Mouse (Mus musculus) layer of hippocampus, postnatal 36 days (tissue): ENCODE results near the gene Gng7. TPM values are rescaled to one million over a fixed set of nuclear protein-coding genes. Genes with fewer than 3 reads are reported as not detected.

Experiments used
- DNase-seq, 2 experiments: peaks; one replicate each; pipeline ENCODE4 v3.0.0; 2022
- total RNA-seq, 2 experiments: library from RNA; stranded (reverse); gene quantifications; 2 replicates each; pipeline ENCODE4 v1.2.3; 2021

Gng7 gene
- total RNA-seq, 2 experiments from 2014 or later: 161 to 175 TPM

DNA sequence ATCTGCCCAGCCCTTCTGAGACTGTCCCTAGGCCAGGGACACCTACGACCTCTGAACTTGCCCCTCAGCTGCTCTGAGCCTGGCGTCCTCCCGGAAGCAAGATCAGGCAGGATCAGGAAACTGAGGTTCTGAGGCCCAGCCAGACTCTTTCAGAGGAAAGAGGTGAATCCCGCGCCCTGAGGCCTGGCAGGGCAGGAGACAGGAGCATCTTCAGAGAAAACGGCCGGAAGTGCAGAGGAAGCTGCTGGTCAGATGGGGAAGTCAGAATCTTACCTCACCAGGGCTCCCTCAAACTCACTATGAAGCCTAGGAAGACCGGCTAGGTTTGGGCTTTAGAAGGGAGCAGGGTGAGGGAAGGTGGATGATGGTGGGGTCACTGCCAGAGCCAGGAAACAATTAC, 71.8 kb downstream of the Gng7 start:
- no peak for DNase-seq

DNA sequence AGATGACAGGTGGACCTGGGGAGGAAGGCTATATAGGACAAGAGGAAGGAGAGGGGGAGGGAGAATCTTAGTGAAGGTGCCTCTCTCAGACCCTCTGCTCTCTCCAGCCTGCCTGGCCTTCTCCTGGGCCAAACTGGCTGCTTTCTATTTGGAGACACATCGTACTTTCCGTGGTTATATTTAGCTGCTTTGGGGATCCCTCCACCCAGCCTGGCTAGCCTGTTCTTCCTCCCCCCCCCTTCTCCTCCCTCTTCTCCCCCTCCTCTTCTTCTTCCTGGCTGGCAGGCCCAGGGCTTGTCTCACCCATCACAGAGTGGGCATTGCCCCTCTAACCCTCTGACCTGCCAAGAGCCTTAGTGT, 73.8 kb downstream of the Gng7 start:
- DNase-seq: no peak

DNA sequence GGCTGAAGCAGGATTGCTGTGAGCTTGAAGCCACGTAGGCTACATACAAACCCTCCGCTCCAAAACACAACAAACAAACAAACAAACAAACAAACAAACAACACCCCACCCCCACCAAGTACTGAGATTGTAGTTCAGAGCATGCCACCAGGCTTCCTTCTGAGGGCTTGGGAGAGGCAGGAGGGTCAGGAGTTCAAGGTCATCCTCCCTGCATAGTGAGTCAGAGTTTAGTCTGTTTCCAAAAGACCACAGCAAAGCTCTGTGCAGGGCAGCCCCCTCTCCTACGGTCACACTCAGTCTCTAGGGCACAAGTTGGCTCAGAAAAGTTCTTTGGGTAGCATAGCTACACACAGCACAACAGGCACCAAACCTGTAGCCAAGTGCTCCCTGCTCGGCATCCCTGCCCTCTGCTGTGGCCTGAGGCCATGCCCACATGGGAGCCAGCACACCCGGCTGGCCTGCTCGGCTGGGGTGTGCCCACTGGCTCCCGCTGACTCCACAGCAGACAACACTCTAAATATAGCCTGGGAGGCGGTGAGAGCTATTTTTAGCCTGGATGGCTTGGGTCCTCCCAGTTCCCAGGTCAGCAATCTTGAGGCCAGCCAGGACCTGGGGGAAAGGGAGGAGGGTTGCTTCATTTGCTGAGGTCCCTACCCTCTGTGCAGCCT, 74.3 kb downstream of the Gng7 start:
- no peak for DNase-seq

DNA sequence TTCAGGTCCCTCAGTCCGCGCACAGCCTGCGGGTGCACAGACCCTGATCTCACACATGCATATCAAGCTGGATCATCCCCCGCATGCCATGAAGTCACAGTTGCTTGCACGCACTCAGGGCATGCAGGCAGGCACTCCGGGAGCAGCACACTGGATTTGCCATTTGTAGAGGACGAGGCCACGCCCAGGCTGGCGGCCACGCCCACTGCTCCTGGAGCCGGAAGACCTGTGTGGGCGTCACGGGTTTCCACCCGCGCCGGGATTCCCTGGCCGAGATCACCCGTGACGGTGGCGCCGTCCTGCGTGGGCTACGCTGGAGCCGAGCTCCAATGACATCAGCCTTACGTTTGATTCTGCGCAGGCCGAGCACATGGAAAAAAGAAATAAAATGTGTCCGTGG, 75.1 kb downstream of the Gng7 start:
- peak; percentile 65 to 73 for DNase-seq

DNA sequence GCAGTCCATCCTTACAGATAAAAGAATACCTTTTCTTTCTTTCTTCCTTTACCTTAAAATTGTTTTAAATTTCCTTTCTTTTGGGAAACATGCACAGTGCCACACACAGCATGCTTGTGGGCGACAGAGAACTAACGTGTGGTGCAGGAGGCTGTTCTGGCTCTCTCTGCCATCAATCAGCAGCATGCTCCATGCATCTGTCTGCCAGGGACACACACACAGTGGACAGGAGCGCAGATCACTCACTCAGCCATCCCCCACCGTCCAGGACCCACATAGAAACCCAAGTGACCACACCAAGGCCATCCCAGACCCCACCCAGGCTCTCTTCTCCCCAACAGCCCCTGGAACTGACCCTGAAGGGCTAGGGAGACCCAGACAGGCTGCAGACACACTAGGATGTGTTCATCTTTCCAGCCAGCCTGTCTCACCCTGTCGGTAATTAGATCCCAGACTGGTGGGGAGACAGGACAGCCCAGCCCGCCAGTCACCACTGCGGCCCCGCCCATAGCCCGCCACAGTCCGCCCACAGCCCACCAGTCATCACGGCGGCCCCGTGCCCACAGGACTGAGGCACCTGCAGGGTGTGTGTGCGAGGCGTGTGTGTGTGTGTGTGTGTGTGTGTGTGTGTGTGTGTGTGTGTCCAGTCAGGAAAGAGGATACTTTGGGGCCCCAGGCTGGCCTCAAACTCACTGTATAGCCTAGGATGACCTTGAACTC, 75.8 kb downstream of the Gng7 start:
- DNase-seq: no peak

DNA sequence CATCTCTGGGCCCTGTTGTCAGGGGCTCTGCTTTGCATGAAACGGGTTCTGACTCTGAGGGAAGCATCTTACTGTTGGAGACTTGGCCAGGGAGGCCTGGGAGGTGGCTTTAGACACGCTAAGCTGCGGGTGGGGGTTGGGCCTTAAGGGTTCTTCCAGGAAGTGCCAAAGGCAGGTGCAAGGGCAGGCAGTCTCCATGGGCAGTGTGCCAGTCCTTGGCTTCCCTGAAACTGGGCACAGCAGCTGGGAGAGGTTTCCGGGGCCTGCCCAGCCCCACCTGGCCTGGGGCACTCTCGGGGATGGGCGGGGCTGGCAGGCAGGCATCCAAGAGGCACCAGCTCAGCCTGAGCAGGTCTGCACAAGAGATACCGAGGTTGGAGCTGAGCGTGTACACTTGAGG, 77.1 kb downstream of the Gng7 start:
- DNase-seq: no peak

DNA sequence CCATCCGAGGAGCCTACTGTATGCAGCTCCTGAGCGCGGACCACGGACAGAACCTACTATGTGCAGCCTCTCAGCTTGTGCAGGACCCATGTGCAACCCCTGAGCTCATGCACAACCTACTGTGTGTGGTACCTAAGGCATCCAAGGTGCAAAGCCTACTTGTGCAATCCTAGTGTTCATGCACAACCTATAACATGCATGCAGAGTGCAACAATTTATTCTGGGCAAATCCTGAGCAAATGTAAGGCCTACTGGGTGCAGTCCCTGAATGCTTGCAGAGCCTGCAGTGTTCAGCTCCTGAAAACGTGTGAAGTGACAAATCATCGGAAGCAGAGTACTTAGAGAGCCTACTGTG, 78.0 kb downstream of the Gng7 start:
- DNase-seq: no peak

DNA sequence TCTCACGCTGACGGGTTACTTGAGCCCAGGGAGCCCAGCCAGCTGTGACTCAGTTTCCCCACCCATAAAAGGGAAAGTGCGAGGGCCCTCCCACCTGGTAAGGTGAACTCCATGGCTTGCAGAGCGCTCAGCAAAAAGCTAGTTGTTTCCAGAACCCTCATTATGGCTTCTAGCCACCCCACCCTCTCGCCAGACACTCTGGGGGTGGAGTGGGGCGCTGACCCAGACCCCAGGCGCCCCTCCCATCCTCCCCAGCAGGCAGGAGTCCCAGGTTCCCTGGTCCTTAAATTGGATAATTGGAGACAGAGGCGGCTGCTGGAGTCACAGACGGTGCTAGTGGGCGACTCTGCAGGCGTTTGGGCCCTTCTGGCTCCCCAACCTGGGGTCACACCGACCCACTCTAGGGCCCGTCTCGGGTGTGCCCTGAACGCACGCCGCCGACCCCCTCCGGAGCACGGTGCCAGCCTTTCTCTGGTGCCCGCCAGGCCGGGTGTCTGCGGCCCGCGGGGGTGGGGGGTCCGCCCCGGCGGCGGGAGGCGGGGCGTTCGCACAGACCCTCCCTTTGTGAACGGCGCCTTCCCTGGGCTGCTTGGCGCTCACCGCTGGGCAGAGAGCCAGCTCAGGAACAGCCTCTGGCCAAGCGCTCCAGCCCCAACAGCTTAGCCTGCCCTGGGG, 78.5 kb downstream of the Gng7 start:
- peak; percentile 43 to 51 for DNase-seq

DNA sequence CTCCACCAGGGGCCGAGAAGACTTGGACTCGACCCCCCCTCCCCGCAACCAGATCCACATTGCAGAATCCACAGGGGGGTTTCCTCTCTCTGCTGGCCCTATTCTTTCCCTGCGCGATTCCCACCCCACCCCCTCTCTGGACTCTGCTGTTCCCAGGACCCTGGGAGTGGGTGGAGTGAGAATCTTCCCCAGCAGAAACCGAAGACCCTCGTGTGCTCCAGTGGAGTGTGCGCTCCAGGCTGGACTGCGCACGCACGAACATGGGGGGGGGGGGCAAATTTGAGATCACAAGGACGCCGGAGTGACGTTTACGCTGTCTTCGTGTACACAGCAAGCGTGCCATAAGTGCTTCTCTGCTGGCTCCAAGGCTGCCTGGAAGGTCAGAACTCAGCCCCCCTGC, 79.0 kb downstream of the Gng7 start:
- no peak for DNase-seq

DNA sequence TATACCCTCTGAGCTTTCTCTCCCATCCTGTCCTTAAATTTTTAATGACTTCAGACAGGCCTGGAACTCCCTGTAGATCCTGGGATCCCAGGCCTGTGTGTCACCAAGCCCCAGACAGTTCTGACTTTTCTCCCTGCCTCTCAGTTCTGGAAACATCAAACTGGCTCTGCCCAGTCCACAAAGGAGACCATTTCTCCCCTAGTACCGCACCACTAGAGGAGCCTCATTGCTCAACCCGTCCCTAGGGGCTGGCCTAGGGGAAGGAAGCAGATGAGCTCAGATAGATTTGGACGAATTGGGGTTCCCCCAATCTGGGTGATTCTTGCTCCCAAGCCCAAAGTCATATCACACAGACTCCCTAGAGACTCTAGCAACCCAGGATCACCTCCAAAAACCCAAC, 79.5 kb downstream of the Gng7 start:
- no peak for DNase-seq

DNA sequence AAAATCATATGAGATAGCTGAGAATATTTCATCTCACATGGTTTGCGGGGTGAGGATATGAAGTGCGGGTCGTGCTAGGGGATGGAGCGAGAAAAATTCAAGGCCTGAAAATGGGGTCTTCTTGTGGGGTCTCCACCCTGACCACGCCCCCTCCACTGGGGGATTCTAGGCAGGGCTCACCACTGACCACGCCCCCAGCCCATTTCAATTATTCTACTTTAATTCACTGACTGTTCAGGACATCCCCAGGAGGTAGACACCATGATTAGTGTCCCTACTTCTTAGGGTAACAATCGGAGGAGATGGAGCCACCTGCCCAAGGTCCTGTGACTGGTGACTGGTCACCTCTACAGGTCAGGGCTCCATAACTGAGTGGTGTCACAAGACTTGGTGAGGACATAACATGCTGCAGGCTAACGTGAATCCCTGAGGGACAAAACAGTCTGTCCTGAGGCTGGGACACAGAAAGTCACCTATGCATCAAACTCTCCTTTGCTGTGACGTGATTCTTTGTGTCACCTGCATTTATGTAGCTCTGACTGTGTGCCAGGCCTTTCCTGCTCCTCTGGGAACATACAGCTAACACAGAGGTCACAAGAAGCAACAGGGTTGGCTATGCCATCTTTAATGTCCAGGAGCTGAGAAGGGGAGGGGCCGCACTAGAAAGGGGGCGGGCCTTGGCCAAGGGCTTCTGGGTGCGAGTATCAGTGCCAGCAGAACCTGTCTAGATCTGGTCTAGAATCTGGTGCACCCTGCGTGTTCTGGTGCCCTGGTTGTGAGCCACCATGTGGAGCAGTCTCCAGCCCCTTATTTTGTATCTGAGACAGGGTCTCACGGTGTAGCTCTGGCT, 80.4 kb downstream of the Gng7 start:
- no peak for DNase-seq

DNA sequence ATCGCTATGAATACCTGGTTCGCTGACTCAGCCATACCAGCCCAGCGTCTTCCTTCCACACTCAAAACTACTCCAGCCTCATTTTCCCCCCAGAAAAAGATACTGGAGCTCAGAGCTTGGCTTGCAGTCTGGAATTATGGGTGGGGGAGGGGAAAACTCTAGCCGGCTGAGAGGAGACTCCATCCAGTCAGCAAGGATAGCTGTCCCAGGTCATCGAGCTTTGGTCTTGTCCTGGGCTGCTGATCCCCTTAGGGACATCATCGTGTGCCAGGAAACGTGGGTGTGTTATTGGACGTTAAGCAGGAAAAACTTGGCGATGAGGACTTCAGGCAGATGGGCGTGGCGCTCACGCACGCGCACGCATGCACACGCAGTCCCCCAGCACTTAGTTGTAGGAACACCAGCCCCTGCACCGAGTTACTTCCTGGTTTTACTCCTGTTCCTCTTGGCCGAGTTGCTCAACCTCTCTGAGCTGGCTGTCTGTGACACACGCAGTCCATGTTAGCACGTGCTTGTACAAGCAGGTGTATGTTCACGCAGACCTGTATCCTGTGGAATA, 81.2 kb downstream of the Gng7 start:
- no peak for DNase-seq

DNA sequence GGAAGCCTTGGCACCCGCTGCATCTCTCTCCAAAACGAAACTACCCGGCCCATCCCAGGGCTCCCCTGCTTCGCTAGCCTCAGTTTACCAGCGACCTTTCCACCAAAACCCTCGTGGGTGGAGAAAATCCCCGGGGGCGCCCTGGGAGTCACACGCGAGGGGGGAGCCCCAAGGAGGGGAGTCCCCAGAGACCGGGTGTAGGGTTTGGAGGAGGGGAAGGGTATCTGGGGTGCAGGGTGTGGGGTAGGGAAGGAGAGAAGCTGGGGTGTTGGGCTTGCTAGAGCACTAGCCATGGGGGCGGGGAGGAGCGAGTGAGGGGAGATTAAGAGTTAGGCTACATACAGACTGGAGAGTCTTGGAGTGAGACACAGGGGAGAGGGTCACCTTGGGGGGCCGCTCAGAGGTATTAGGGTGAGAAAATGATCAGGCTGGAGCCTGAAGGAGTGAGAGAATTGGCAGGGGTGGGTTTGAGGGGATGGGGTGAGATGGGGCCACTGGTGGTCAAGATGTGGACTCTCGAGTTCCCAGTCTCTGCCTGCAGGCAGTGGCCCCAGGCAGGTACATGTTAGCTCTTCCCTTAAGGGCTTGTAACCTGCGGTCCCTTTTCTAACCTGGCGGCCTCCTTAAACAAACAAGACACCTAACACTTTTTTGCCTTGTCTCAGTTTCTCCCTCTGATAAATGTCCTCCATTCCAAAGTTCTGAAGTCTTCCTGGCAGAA, 81.9 kb downstream of the Gng7 start:
- no peak for DNase-seq

DNA sequence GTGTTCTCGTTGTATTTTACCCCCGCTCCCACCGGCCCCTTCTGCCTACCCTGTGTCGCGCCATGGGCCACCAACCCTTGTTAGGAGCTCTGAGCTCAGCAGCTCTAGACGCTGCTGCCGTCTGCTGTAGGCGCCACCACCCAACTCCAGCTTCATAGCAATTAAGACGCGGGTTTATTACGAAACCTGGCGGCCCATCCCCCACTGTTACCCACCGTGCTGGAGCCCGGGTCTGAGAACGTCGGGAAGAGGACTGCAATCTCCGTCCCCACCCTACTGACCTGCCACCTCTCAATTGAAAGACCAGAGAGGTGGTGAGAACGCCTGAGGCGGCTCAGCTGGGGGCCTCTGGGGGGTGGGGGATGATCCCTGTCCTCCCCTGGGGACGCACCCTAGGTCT, 82.5 kb downstream of the Gng7 start:
- DNase-seq: no peak

DNA sequence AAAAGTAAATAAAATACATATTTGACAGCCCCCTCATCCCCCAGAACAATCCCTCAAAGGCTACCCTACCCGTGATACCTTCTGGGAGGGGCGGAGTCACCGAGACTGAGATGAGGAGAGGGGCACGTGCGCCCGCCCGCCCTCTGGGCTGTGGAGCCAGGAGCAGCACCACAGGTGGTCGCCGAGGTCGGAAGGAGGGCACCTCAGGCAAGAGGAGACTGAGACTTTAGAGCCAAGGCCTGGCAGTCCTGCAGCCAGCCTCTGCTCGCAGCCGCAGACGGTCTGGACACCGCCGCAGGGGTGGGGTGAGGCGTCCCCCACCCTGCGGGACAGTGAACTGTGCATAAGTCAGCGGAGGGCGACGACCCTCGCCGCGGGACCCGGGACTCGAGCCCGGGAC, 83.0 kb downstream of the Gng7 start:
- no peak for DNase-seq

DNA sequence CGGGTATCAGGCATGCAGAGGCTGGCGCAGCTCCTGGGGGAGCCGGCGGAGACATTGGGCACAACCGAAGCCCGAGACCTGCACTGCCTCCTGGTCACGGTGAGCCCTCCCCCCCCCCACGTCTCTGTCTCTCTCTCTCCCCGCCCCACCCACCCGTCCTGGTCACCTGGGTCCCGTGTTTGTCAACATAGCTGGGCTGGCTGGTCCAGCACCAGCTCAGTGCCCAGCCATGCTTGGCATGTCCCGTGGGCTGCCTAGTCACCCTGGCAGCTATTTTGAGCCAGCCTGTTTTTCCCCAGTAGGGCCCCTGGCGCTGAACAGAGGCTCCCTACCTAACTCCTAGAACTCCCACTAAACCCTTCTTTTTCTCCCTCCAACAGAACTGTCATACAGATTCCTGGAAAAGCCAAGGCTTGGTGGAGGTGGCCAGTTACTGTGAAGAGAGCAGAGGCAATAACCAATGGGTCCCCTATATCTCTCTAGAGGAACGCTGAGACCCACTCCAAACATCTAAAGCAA, 83.5 kb downstream of the Gng7 start:
- no peak for DNase-seq

DNA sequence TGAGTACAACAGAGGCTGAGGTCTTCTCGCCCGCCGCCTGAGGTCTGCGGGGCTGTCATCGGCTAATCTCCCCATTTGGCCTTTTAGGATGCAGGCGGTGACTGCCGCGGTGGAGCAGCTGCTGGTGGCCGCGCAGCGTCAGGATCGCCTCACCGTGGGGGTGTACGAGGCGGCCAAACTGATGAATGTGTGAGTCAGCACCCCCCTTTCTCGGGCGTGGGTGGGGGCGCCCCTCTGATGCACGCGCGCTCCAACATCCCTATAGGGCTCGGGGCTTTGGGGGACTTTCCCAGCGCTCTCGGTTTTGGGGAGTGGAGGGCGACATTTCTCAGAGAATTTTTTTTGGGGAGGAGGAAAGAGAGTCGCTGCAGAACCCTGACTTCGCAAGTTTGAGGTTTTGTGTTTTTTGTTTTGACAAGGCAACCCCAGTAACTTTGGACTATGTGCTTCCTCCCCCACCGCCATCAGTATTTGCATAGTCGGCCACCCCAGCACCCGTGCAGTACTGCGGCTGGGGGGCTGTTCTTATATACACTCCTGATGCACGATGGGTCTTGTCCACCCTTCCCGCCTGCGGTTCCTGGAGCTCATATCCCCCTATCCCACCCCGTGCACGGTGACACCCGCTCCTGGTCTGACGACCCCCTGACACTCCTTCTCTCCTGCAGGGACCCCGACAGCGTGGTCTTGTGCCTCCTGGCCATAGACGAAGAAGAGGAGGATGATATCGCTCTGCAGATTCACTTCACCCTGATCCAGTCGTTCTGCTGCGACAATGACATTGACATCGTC, 84.2 kb downstream of the Gng7 start:
- DNase-seq: peak; percentile 35 to 50

DNA sequence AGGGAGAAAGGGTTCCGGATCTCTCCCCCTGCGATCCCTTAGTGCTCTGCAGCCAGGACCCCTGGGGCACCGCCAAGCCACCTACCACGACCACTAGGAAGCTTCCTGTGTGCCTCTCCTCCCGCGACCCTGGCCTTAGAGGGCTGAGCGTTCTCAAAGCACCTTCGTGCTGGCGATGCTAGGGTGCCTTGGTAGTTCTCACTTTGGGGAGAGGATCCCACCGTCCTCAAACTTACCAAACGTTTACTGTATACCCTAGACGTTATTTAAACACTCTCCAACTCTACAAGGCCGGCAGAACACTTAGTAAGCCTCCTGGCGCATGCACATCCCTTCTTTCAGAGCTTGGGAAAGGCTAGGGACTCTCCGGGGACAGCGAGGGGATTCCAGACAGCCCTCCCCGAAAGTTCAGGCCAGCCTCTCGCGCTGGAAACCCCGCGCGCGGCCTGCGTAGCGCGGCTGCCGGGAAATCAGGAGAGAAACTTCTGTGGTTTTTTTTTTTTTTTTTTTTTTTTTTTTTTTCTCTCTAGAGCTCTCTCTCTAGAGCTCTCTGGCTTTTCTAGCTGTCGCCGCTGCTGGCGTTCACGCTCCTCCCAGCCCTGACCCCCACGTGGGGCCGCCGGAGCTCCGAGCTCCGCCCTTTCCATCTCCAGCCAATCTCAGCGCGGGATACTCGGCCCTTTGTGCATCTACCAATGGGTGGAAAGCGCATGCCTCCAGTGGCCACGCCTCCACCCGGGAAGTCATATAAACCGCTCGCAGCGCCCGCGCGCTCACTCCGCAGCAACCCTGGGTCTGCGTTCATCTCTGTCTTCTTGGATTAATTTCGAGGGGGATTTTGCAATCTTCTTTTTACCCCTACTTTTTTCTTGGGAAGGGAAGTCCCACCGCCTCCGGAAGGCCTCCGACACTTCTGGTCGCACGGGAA, 85.2 kb downstream of the Gng7 start, which contains the start of gene Gadd45b:
Gene Gadd45b, plus strand, starts transcription at position 775 of the 928 bp plus-strand sequence.
- DNase-seq: peak; percentile 98

DNA sequence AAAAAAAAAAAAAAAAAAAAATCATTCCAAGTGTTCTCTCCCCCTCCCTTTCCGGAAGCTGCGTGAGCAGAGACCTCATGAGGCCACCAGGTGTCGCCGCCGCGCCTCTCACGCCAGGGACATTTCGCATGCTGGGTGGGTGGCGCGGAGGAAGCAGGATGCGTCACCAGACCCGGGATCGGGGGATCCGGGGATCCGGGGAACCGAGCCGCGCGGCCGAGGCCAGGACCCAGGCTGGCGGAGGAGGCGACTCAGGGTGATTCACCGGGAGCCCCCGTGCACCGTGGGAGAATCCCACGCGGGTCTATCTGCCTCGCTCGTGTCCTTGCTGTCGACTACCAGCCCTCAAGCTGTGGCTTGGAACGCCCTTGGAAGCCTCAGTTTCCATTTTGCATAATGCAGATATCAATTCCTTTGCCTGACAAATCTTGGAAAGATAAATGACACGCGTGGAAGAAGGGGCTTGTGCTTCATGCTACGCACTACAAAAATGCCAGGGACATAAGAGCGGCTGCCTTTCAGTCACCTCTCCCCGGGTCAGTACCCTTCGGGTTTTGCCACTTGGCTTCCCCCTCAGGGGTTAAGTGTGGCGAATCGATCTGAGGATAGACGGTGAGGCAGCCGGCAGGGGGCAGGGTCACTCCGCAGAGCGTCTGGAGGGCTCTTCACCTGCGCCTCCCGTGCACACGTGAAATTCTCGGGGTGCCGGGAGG, 86.0 kb downstream of the Gng7 start:
- peak; percentile 91 to 92 for DNase-seq
